Mouse (Mus musculus): ENCODE data around the gene Fam20a. TPM values are rescaled to one million over a fixed set of nuclear protein-coding genes. Genes with fewer than 3 reads are reported as not detected.
A peak's percentile ranks its signal among the peaks of the same experiment; 100 is the strongest.

Fam20a gene
- total and polyA plus RNA-seq, 3 experiments: 5.8 to 6.3 (median 6.1) TPM

GRCm38 (mm10) chr11:109732726-109733438, 10.8 kb upstream of the Fam20a start:
- H3K27me3 ChIP-seq (ENCODE audit: control insufficient read depth, insufficient read depth, low read length): no peaks in the 10 kb centered on the region
- WGBS: 85% methylated on average over 8 of the region's 8 CpGs
- no peaks in the 10 kb centered on the region for H3K36me3 ChIP-seq (ENCODE audit: control insufficient read depth, insufficient read depth, low read length)
- intact Hi-C loops (cut with DNase I): no loop called here
- H3K4me1 ChIP-seq (ENCODE audit: control insufficient read depth, insufficient read depth, low read length): no peaks in the 10 kb centered on the region
- H3K27ac ChIP-seq: no peak overlapping the region
- H3K9ac ChIP-seq (ENCODE audit: low read depth, low read length): no peak overlapping the region
- no peak for TF ChIP-seq EP300 (IDR thresholded peaks at IDR 0.05; ENCODE audit: insufficient read depth, low read depth, low read length)
- no peak for TF ChIP-seq CTCF (IDR thresholded peaks at IDR 0.05)
- no peak for TF ChIP-seq POLR2A (IDR thresholded peaks at IDR 0.05; ENCODE audit: insufficient read depth, low read depth, low read length)
- DNase-seq: no peak
- H3K4me3 ChIP-seq: no peak overlapping the region
- H3K79me2 ChIP-seq (replicated peaks; ENCODE audit: control insufficient read depth, insufficient read depth, low read length): no peaks in the 10 kb centered on the region

DNA sequence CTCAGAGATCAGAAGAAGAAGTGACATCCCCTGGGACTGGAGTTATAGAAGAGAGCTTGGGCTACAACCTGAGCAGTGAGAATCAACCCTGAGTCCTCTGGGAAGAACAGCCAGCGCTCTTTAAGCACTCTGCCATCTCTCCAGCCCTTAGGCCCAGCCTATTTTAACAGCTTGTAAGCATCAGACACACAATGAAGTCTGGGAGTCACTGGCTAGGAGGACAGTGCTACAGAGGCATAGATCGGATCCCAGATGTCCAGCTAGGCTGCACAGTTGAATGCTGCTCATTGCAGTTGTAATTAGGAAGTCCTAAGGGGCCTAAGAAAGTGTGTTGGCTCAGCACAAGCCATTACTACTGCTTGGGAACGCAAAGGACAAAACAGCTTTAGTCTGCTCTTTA, 6.3 kb upstream of the Fam20a start:
- WGBS: 78% methylated on average over 3 of the region's 3 CpGs

DNA sequence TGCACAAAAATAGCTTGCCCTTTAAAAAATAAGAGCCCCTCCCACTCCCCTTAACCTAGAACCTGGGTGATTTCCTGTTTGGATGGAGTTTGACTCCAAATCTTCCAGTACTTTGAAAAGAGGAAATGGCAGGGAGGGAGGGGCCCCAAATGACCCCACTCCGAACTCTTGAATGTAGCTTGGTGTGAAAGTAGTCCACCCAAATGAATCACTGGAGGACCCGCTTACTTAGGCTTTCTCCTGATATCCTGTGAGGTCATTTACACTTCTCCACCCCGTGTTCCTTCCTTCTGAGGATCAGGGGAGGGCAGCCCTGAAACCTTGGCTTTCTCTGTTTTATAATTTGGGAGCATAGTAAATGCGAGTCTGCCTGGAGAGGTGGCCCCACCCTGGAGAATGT, 632 bp upstream of the Fam20a start:
- H3K79me2 ChIP-seq (replicated peaks; ENCODE audit: control insufficient read depth, insufficient read depth, low read length): no peaks in the 10 kb centered on the region
- H3K9ac ChIP-seq (ENCODE audit: low read depth, low read length): no peak overlapping the region
- H3K27ac ChIP-seq: peak overlapping the region; percentile 95
- H3K36me3 ChIP-seq (ENCODE audit: control insufficient read depth, insufficient read depth, low read length): no peaks in the 10 kb centered on the region
- H3K27me3 ChIP-seq (ENCODE audit: control insufficient read depth, insufficient read depth, low read length): no peaks in the 10 kb centered on the region
- H3K4me3 ChIP-seq: peak overlapping the region; percentile 74; the same call in 1 of the 2 replicates
- DNase-seq: peak; percentile 56 to 78
- TF ChIP-seq CTCF (IDR thresholded peaks at IDR 0.05) (no peak), POLR2A (IDR thresholded peaks at IDR 0.05; ENCODE audit: insufficient read depth, low read depth, low read length) (no peak), EP300 (IDR thresholded peaks at IDR 0.05; ENCODE audit: insufficient read depth, low read depth, low read length) (no peak)
- intact Hi-C loops (cut with DNase I): loop anchor here (2.0 kb wide), 1 partner anchor 138 kb away; no protein-coding TSS in a partner anchor
- peaks cover 4% of the 10 kb centered on the region for H3K4me1 ChIP-seq (ENCODE audit: control insufficient read depth, insufficient read depth, low read length)
- 31% methylated on average over 4 of the region's 4 CpGs for WGBS

More for the DNA sequence above, 6.3 kb upstream of the Fam20a start:
- Histone ChIP-seq H3K27ac (no peak overlapping the region), H3K4me3 (no peak overlapping the region), H3K4me1 (ENCODE audit: control insufficient read depth, insufficient read depth, low read length) (no peaks in the 10 kb centered on the region), H3K79me2 (replicated peaks; ENCODE audit: control insufficient read depth, insufficient read depth, low read length) (no peaks in the 10 kb centered on the region), H3K9ac (ENCODE audit: low read depth, low read length) (no peak overlapping the region), H3K36me3 (ENCODE audit: control insufficient read depth, insufficient read depth, low read length) (no peaks in the 10 kb centered on the region), H3K27me3 (ENCODE audit: control insufficient read depth, insufficient read depth, low read length) (no peaks in the 10 kb centered on the region)
- DNase-seq: no peak
- TF ChIP-seq EP300 (IDR thresholded peaks at IDR 0.05; ENCODE audit: insufficient read depth, low read depth, low read length) (no peak), POLR2A (IDR thresholded peaks at IDR 0.05; ENCODE audit: insufficient read depth, low read depth, low read length) (no peak), CTCF (IDR thresholded peaks at IDR 0.05) (no peak)
- intact Hi-C loops (cut with DNase I): no loop called here

DNA sequence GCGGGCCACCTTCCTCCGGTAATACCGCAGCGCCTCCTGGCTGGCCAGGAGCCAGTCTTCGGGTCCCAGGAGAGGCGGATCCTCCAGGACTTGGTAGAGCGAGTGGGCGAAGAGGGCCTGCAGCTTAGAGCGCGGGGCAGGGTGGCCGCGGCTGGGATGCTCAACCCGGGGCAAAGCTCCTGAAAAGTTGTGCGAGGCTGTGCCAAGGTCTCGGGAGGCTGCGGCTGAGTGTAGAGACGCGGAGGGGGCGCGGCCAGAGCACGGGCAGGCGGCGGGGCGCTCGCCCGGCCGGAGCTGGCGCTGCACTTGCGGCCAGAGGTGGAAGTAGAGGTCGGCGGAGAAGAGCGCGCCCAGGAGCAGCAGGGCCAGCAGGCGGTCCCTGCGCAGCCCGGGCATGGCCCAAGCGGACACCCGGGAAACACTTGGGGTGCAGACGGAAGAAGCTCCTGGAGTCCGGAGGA, 729 bp downstream of the Fam20a start:
- TF ChIP-seq POLR2A (IDR thresholded peaks at IDR 0.05; ENCODE audit: insufficient read depth, low read depth, low read length) (no peak), CTCF (IDR thresholded peaks at IDR 0.05) (peak; percentile 50), EP300 (IDR thresholded peaks at IDR 0.05; ENCODE audit: insufficient read depth, low read depth, low read length) (no peak)
- H3K27ac ChIP-seq: peak overlapping the region; percentile 95

GRCm38 (mm10) chr11:109720809-109721319, 1.2 kb downstream of the Fam20a start:
- WGBS: 21% methylated on average over 12 of the region's 12 CpGs
- DNase-seq: peak; percentile 75 to 78
- H3K4me3 ChIP-seq: peak overlapping the region; percentile 74
- H3K79me2 ChIP-seq (replicated peaks; ENCODE audit: control insufficient read depth, insufficient read depth, low read length): no peaks in the 10 kb centered on the region
- intact Hi-C loops (cut with DNase I): loop anchor here (2.0 kb wide), 1 partner anchor 50 kb away; no protein-coding TSS in a partner anchor
- peaks cover 10% of the 10 kb centered on the region for H3K4me1 ChIP-seq (ENCODE audit: control insufficient read depth, insufficient read depth, low read length)
- H3K27ac ChIP-seq: peak overlapping the region; percentile 95
- H3K9ac ChIP-seq (ENCODE audit: low read depth, low read length): peak overlapping the region; percentile 79
- no peaks in the 10 kb centered on the region for H3K27me3 ChIP-seq (ENCODE audit: control insufficient read depth, insufficient read depth, low read length)
- TF ChIP-seq EP300 (IDR thresholded peaks at IDR 0.05; ENCODE audit: insufficient read depth, low read depth, low read length): 0 out of 2 replicates have a peak, but pooled peaks have one; percentile 21
- peak; percentile 54 for TF ChIP-seq POLR2A (IDR thresholded peaks at IDR 0.05; ENCODE audit: insufficient read depth, low read depth, low read length)
- TF ChIP-seq CTCF (IDR thresholded peaks at IDR 0.05): no peak
- no peaks in the 10 kb centered on the region for H3K36me3 ChIP-seq (ENCODE audit: control insufficient read depth, insufficient read depth, low read length)

More for the DNA sequence above, 729 bp downstream of the Fam20a start:
- DNase-seq: peak; percentile 80 to 83
- WGBS: 2% methylated on average over 40 of the region's 40 CpGs
- H3K4me1 ChIP-seq (ENCODE audit: control insufficient read depth, insufficient read depth, low read length): peaks cover 10% of the 10 kb centered on the region
- intact Hi-C loops (cut with DNase I): loop anchor here (2.0 kb wide), 1 partner anchor 51 kb away; no protein-coding TSS in a partner anchor
- H3K79me2 ChIP-seq (replicated peaks; ENCODE audit: control insufficient read depth, insufficient read depth, low read length): no peaks in the 10 kb centered on the region
- H3K36me3 ChIP-seq (ENCODE audit: control insufficient read depth, insufficient read depth, low read length): no peaks in the 10 kb centered on the region
- peak overlapping the region; percentile 74 for H3K4me3 ChIP-seq
- H3K27me3 ChIP-seq (ENCODE audit: control insufficient read depth, insufficient read depth, low read length): no peaks in the 10 kb centered on the region
- peak overlapping the region; percentile 79 for H3K9ac ChIP-seq (ENCODE audit: low read depth, low read length)

DNA sequence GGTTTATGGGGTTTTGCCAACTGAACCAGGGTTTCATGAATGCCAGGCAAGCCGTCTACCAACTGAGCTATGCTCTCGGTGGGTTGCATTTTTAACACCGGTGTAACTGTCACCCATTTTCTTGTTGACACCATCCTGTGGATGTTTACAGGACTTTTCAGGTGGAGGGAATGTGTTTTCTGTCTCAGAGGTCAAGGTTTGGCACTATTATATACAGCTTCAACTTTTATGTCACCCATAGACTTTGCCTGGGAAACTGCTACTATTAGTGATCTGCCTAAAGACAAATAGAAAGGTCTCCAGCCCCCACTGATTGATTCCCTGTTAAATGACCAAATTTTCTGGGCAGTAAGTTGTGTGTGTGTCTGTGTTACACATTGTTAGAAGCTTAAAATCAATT, 2.7 kb downstream of the Fam20a start:
- no peak overlapping the region for H3K4me3 ChIP-seq
- H3K27ac ChIP-seq: peak overlapping the region; percentile 4; the same call in 1 of the 2 replicates
- no peaks in the 10 kb centered on the region for H3K27me3 ChIP-seq (ENCODE audit: control insufficient read depth, insufficient read depth, low read length)
- no peaks in the 10 kb centered on the region for H3K36me3 ChIP-seq (ENCODE audit: control insufficient read depth, insufficient read depth, low read length)
- 99% methylated on average over 3 of the region's 3 CpGs for WGBS
- TF ChIP-seq CTCF (IDR thresholded peaks at IDR 0.05) (no peak), EP300 (IDR thresholded peaks at IDR 0.05; ENCODE audit: insufficient read depth, low read depth, low read length) (no peak), POLR2A (IDR thresholded peaks at IDR 0.05; ENCODE audit: insufficient read depth, low read depth, low read length) (no peak)
- H3K4me1 ChIP-seq (ENCODE audit: control insufficient read depth, insufficient read depth, low read length): peaks cover 10% of the 10 kb centered on the region
- no peaks in the 10 kb centered on the region for H3K79me2 ChIP-seq (replicated peaks; ENCODE audit: control insufficient read depth, insufficient read depth, low read length)
- no peak for DNase-seq
- no peak overlapping the region for H3K9ac ChIP-seq (ENCODE audit: low read depth, low read length)
- intact Hi-C loops (cut with DNase I): no loop called here
